Mouse (Mus musculus) cortical plate, adult 2 months (tissue): ENCODE data around the gene Snx14.

Experiments used
- CTCF ChIP-seq: fragments of 200-500 bp; IDR thresholded peaks from 2 replicates; pipeline ENCODE4 v1.5.1; 2011; ENCODE audit warnings: mild to moderate bottlenecking, control low read depth, low read length; ENCODE audit not compliant: insufficient read depth; ENCODE audit errors: extremely low read depth
- POLR2A ChIP-seq: fragments of 200-500 bp; IDR thresholded peaks from 2 replicates; pipeline ENCODE4 v1.6.1; 2011; ENCODE audit warnings: mild to moderate bottlenecking, low read length, control low read depth; ENCODE audit not compliant: insufficient read depth; ENCODE audit errors: extremely low read depth

DNA sequence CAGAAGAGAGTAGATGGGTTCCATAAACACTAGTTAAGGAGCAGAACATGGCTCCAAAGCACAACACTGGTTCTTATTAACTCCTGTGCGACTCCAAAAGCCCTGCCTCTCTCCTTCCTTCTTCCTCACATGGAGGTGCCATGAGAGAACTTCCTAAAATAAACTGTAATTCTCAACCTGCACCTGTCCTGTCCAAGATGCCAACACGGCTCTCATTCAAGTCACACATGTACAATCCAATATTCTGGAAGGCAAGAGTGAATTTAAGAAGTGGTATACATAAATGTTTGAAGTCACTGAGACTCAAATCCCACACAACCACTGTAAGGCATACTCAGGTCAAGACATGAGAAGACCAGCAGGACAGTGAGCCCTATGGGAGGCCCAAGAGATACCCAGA is 67.6 kb downstream of the Snx14 start:
- TF ChIP-seq CTCF, result no peak
- TF ChIP-seq POLR2A, result no peak
